Mouse (Mus musculus) ovary, adult 18-20 months (tissue): ENCODE data around the gene Il4i1.

ENCODE experiments used
- DNase-seq: peaks from one replicate; pipeline ENCODE4 v3.0.0; 2022; ENCODE audit warnings: low spot score, mixed read lengths

The Il4i1 gene

GRCm38 (mm10) chr7:44818751-44819235 is 2.6 kb downstream of the Il4i1 start:
- DNase-seq = peak; percentile 4

GRCm38 (mm10) chr7:44819391-44819790 is 3.2 kb downstream of the Il4i1 start:
- no peak for DNase-seq

GRCm38 (mm10) chr7:44819863-44820262 is 3.7 kb downstream of the Il4i1 start:
- DNase-seq = peak; percentile 1

- DNase-seq = peak; percentile 0
Measured at GRCm38 (mm10) chr7:44820525-44820924, 4.3 kb downstream of the Il4i1 start.

- peak; percentile 1 for DNase-seq
Measured at GRCm38 (mm10) chr7:44821666-44822448, 5.7 kb downstream of the Il4i1 start.

GRCm38 (mm10) chr7:44823409-44823808 is 7.2 kb downstream of the Il4i1 start:
- no peak for DNase-seq

- no peak for DNase-seq
Measured at GRCm38 (mm10) chr7:44824872-44825271, 8.7 kb downstream of the Il4i1 start.

- no peak for DNase-seq
Measured at GRCm38 (mm10) chr7:44826771-44827170, 10.6 kb downstream of the Il4i1 start.

GRCm38 (mm10) chr7:44828706-44829105 is 12.5 kb downstream of the Il4i1 start:
- DNase-seq = no peak

GRCm38 (mm10) chr7:44832763-44833162 is 16.6 kb downstream of the Il4i1 start:
- no peak for DNase-seq

GRCm38 (mm10) chr7:44835373-44836015 is 19.3 kb downstream of the Il4i1 start:
- no peak for DNase-seq

GRCm38 (mm10) chr7:44836016-44836404 is 19.8 kb downstream of the Il4i1 start:
- DNase-seq = no peak

GRCm38 (mm10) chr7:44836423-44837053 is 20.4 kb downstream of the Il4i1 start:
- DNase-seq = no peak

- no peak for DNase-seq
Measured at GRCm38 (mm10) chr7:44838073-44838472, 21.9 kb downstream of the Il4i1 start.

- DNase-seq = no peak
Measured at GRCm38 (mm10) chr7:44839171-44839490, 22.9 kb downstream of the Il4i1 start.

GRCm38 (mm10) chr7:44839491-44840191 is 23.5 kb downstream of the Il4i1 start:
- DNase-seq = no peak

- no peak for DNase-seq
Measured at GRCm38 (mm10) chr7:44840426-44840825, 24.2 kb downstream of the Il4i1 start.

- DNase-seq = no peak
Measured at GRCm38 (mm10) chr7:44841825-44842463, 25.8 kb downstream of the Il4i1 start.

- DNase-seq = no peak
Measured at GRCm38 (mm10) chr7:44845006-44845405, 28.8 kb downstream of the Il4i1 start.

GRCm38 (mm10) chr7:44846804-44847203 is 30.6 kb downstream of the Il4i1 start:
- no peak for DNase-seq

GRCm38 (mm10) chr7:44847772-44848171 is 31.6 kb downstream of the Il4i1 start:
- no peak for DNase-seq
